Mouse (Mus musculus) cerebellum, adult 2 months (tissue): ENCODE results near the gene Pear1.

Experiments used
- CTCF ChIP-seq: fragments of 200-500 bp; IDR thresholded peaks from 2 replicates; pipeline ENCODE4 v1.5.1; 2011; ENCODE audit warnings: low read depth, mild to moderate bottlenecking, control low read depth, low read length, moderate library complexity, borderline replicate concordance; ENCODE audit not compliant: insufficient read depth
- POLR2A ChIP-seq: fragments of 200-500 bp; IDR thresholded peaks from 2 replicates; pipeline ENCODE4 v1.6.1; 2011; ENCODE audit warnings: low read length, control low read depth, borderline replicate concordance; ENCODE audit not compliant: insufficient read depth

DNA sequence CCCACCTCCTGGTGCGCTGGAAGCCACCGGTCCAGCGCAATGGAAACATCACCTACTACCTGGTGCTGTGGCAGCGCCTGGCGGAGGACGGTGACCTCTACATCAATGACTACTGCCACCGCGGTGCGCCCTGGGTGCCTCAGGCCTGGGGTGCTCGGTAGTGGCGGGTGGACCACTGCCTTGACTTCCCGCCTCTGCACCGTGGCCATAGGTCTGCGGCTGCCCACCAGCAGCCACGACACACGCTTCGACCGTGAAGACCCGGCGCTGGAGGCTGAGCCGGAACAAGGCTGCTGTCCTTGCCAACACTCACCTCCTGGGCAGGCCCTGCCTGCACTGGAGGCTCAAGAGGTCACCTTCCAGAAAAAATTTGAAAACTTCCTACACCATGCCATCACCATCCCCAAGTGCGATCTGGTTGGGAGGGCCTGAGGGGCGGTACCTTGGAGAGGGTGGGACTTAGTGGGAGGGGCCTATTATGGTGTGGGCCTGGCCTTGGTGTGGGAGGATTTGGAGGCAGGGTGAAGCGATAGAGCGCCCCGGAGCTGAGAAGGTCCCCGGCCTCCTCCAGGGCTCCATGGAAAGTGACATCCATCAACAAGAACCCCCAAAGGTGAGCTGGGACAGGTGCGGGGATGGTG, 14.7 kb downstream of the Pear1 start:
- TF ChIP-seq CTCF, result no peak
- TF ChIP-seq POLR2A, result no peak
